Mouse (Mus musculus): Measurements from ENCODE around the gene Akr1c19. TPM values are rescaled to one million over a fixed set of nuclear protein-coding genes. Genes with fewer than 3 reads are reported as not detected.
"Not testable (repeated sequence)": the region's sequence is repeated elsewhere in the genome, so short reads cannot be mapped to it uniquely, and the experiment has no call there.

Akr1c19 gene
- polyA plus RNA-seq, 1 experiment: 0.23 TPM

GRCm38 (mm10) chr13:4233536-4234172 is 5.2 kb downstream of the Akr1c19 start:
- H3K36me3 ChIP-seq (ENCODE audit: control insufficient read depth, insufficient read depth, low read length): no peaks in the 10 kb centered on the region
- no peaks in the 10 kb centered on the region for H3K4me1 ChIP-seq (replicated peaks; ENCODE audit: control insufficient read depth, insufficient read depth, low read length)
- DNase-seq: no peak
- no peak overlapping the region for H3K4me3 ChIP-seq (ENCODE audit: control insufficient read depth, insufficient read depth, low read length)
- no peaks in the 10 kb centered on the region for H3K27me3 ChIP-seq (ENCODE audit: control insufficient read depth, insufficient read depth, low read length)
- no peak overlapping the region for H3K27ac ChIP-seq (ENCODE audit: control insufficient read depth, insufficient read depth, low read length)
- 89% methylated on average over 3 of the region's 3 CpGs for WGBS
- TF ChIP-seq CTCF (IDR thresholded peaks at IDR 0.05; ENCODE audit: borderline replicate concordance, control insufficient read depth, extremely low read depth, insufficient read depth, low read length, poor library complexity): no peak
- TF ChIP-seq POLR2A (IDR thresholded peaks at IDR 0.05; ENCODE audit: control insufficient read depth, extremely low read depth, insufficient read depth, low read length, poor library complexity): no peak

- DNase-seq: no peak
Observed at GRCm38 (mm10) chr13:4244861-4245559, 16.5 kb downstream of the Akr1c19 start.

GRCm38 (mm10) chr13:4249347-4249746 is 20.8 kb downstream of the Akr1c19 start:
- no peak for TF ChIP-seq POLR2A (IDR thresholded peaks at IDR 0.05; ENCODE audit: control insufficient read depth, extremely low read depth, insufficient read depth, low read length, poor library complexity)
- no peak for TF ChIP-seq CTCF (IDR thresholded peaks at IDR 0.05; ENCODE audit: borderline replicate concordance, control insufficient read depth, extremely low read depth, insufficient read depth, low read length, poor library complexity)
- no peak for DNase-seq
- Histone ChIP-seq H3K36me3 (ENCODE audit: control insufficient read depth, insufficient read depth, low read length) (no peaks in the 10 kb centered on the region), H3K4me1 (replicated peaks; ENCODE audit: control insufficient read depth, insufficient read depth, low read length) (no peaks in the 10 kb centered on the region), H3K27me3 (ENCODE audit: control insufficient read depth, insufficient read depth, low read length) (no peaks in the 10 kb centered on the region), H3K4me3 (ENCODE audit: control insufficient read depth, insufficient read depth, low read length) (no peak overlapping the region), H3K27ac (ENCODE audit: control insufficient read depth, insufficient read depth, low read length) (no peak overlapping the region)
- WGBS: 92% methylated on average over 3 of the region's 3 CpGs

More at GRCm38 (mm10) chr13:4244861-4245559, 16.5 kb downstream of the Akr1c19 start:
- Histone ChIP-seq H3K36me3 (ENCODE audit: control insufficient read depth, insufficient read depth, low read length) (no peaks in the 10 kb centered on the region), H3K27ac (ENCODE audit: control insufficient read depth, insufficient read depth, low read length) (no peak overlapping the region), H3K27me3 (ENCODE audit: control insufficient read depth, insufficient read depth, low read length) (no peaks in the 10 kb centered on the region), H3K4me1 (replicated peaks; ENCODE audit: control insufficient read depth, insufficient read depth, low read length) (no peaks in the 10 kb centered on the region), H3K4me3 (ENCODE audit: control insufficient read depth, insufficient read depth, low read length) (no peak overlapping the region)
- WGBS: 13% methylated on average over 13 of the region's 13 CpGs
- TF ChIP-seq POLR2A (IDR thresholded peaks at IDR 0.05; ENCODE audit: control insufficient read depth, extremely low read depth, insufficient read depth, low read length, poor library complexity): no peak
- no peak for TF ChIP-seq CTCF (IDR thresholded peaks at IDR 0.05; ENCODE audit: borderline replicate concordance, control insufficient read depth, extremely low read depth, insufficient read depth, low read length, poor library complexity)

GRCm38 (mm10) chr13:4256894-4257293 is 28.4 kb downstream of the Akr1c19 start:
- H3K27ac ChIP-seq (ENCODE audit: control insufficient read depth, insufficient read depth, low read length); DNase-seq; H3K36me3 ChIP-seq (ENCODE audit: control insufficient read depth, insufficient read depth, low read length); H3K4me3 ChIP-seq (ENCODE audit: control insufficient read depth, insufficient read depth, low read length); H3K4me1 ChIP-seq (replicated peaks; ENCODE audit: control insufficient read depth, insufficient read depth, low read length); H3K27me3 ChIP-seq (ENCODE audit: control insufficient read depth, insufficient read depth, low read length): not testable (repeated sequence)

GRCm38 (mm10) chr13:4257349-4257748 is 28.8 kb downstream of the Akr1c19 start:
- no peak overlapping the region for H3K4me3 ChIP-seq (ENCODE audit: control insufficient read depth, insufficient read depth, low read length)
- no peaks in the 10 kb centered on the region for H3K27me3 ChIP-seq (ENCODE audit: control insufficient read depth, insufficient read depth, low read length)
- H3K27ac ChIP-seq (ENCODE audit: control insufficient read depth, insufficient read depth, low read length): no peak overlapping the region
- H3K4me1 ChIP-seq (replicated peaks; ENCODE audit: control insufficient read depth, insufficient read depth, low read length): no peaks in the 10 kb centered on the region
- TF ChIP-seq POLR2A (IDR thresholded peaks at IDR 0.05; ENCODE audit: control insufficient read depth, extremely low read depth, insufficient read depth, low read length, poor library complexity) (no peak), CTCF (IDR thresholded peaks at IDR 0.05; ENCODE audit: borderline replicate concordance, control insufficient read depth, extremely low read depth, insufficient read depth, low read length, poor library complexity) (no peak)
- no peaks in the 10 kb centered on the region for H3K36me3 ChIP-seq (ENCODE audit: control insufficient read depth, insufficient read depth, low read length)
- WGBS: 85% methylated on average over 6 of the region's 6 CpGs
- DNase-seq: no peak

- H3K4me1 ChIP-seq (replicated peaks; ENCODE audit: control insufficient read depth, insufficient read depth, low read length): no peaks in the 10 kb centered on the region
Observed at GRCm38 (mm10) chr13:4264612-4265011, 36.1 kb downstream of the Akr1c19 start.

More at GRCm38 (mm10) chr13:4264612-4265011, 36.1 kb downstream of the Akr1c19 start:
- Histone ChIP-seq H3K36me3 (ENCODE audit: control insufficient read depth, insufficient read depth, low read length) (no peaks in the 10 kb centered on the region), H3K27ac (ENCODE audit: control insufficient read depth, insufficient read depth, low read length) (no peak overlapping the region), H3K4me3 (ENCODE audit: control insufficient read depth, insufficient read depth, low read length) (no peak overlapping the region), H3K27me3 (ENCODE audit: control insufficient read depth, insufficient read depth, low read length) (no peaks in the 10 kb centered on the region)
- DNase-seq: no peak
- TF ChIP-seq CTCF (IDR thresholded peaks at IDR 0.05; ENCODE audit: borderline replicate concordance, control insufficient read depth, extremely low read depth, insufficient read depth, low read length, poor library complexity) (no peak), POLR2A (IDR thresholded peaks at IDR 0.05; ENCODE audit: control insufficient read depth, extremely low read depth, insufficient read depth, low read length, poor library complexity) (no peak)
- WGBS: 97% methylated on average over 3 of the region's 3 CpGs
